Mouse (Mus musculus): ENCODE data around the gene Tmem256. TPM values are rescaled to one million over a fixed set of nuclear protein-coding genes. Genes with fewer than 3 reads are reported as not detected.

The Tmem256 gene
- total RNA-seq, 2 experiments from 2014 or later, result 113 to 114 TPM

DNA sequence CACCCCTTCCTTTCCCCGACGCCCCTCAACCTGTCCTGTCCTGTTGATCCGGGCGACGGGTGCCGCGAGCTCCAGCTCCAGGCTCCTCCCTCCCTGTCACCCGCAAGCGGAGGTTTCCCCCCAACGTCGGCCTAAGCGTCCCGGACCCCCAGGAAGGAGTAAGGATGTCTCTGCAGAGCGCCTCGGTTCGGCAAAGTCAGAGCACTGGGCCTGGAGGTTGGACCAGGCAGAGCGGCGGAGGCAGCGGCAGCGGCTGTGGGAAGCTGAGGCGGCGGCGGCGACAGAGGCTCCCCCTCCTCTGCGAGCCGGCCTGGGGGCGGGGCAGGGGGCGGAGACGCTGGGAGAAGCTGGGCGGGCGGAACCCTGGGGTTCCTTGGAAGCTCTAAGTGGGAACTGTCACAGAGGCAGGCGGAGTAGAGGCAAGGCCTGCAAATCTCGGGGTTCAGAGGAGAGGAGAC, 35.6 kb upstream of the Tmem256 start:
- peak; percentile 80 to 83 for DNase-seq (ENCODE audit: low spot score in 2 of 2)
- Histone ChIP-seq H3K4me3 (peak overlapping the region; percentile 63), H3K27ac (peak overlapping the region; percentile 82)
- no peak for TF ChIP-seq CTCF (conservative IDR thresholded peaks at IDR 0.05)

DNA sequence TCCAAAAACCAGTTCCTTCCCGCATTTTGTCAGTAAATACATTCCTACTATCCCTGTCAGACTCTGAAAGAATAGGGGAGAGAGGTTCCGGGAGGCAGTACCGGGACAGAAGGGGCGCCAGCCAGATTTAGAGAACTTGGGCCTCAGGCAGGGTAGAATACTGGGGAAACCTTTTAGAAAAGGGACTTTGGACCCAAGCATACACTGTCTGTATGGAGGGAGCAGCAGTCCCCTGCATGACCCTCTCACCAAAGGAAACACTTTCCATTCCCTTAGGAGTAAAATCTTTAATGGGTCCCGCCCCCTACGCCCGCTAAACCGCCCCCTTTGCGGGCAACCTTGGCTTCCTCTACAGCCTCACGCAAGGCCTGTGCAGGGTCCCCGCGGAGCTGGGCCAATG, 35.0 kb upstream of the Tmem256 start:
- Histone ChIP-seq H3K4me3 (peak overlapping the region; percentile 63), H3K27ac (peak overlapping the region; percentile 82)
- DNase-seq (ENCODE audit: low spot score in 2 of 2), result no peak
- no peak for TF ChIP-seq CTCF (conservative IDR thresholded peaks at IDR 0.05)

DNA sequence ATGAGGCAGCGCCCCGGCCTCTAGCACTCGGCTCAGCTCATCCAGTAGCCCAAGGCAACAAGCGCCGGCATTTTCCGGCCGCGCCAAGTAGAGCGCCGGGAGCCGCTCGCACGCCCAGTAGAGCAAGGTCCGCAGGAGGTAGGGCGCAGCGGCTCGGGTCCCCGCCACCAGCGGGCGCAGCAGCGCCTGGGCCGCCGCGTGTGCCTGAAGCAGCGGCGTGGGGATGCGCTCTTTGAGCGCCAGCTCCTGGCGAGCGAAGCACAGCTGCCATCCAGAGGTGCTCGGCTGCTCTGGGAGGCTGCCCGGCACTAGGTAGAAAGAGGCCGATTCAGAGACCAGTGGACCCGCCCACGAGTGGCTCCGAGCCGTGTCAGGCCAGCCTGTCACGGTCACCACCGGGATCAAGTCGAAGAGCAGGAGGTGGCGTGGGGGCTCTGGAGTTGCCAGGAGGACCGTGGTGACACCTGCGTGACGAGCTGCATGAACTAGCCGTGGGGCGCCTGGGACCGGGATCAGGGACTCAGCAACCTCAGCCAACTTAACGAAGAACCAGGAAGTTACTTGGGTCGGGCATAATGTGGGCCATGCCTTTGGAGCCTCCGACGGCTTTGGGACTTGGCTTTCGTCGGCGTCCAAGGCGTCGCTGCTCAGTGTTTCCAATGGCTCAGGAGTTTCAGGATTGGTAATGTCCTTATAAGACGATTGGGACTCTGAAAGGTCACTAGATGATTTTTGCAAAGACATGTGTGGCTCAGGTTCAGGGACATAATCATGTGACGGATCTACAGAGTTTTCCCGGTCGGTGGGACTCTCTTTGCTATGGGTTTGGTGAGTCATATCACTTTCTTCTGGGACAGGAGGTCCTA, 34.3 kb upstream of the Tmem256 start:
- peak; percentile 85 for TF ChIP-seq CTCF (conservative IDR thresholded peaks at IDR 0.05)
- peak; percentile 59 to 64 for DNase-seq (ENCODE audit: low spot score in 2 of 2)
- Histone ChIP-seq H3K27ac (peak overlapping the region; percentile 82), H3K4me3 (peak overlapping the region; percentile 63)

DNA sequence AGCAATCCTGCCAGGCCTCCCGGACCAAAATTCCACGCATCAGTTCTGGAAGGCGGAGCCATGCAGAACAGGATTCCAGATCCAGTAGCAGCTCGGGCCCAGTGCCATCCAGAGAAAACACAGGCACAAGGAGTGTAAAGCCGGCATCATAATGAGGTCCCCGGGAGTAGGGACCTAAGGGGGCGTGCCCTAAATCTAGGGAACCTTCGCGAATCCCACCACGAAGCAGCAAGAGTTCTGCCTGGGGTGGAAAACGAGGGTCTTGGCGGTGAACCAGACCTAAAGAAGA, 33.7 kb upstream of the Tmem256 start:
- no peak for DNase-seq (ENCODE audit: low spot score in 2 of 2)
- H3K27ac ChIP-seq, result no peak overlapping the region
- TF ChIP-seq CTCF (conservative IDR thresholded peaks at IDR 0.05), result no peak
- H3K4me3 ChIP-seq, result no peak overlapping the region; the same call in 1 of the 2 replicates

DNA sequence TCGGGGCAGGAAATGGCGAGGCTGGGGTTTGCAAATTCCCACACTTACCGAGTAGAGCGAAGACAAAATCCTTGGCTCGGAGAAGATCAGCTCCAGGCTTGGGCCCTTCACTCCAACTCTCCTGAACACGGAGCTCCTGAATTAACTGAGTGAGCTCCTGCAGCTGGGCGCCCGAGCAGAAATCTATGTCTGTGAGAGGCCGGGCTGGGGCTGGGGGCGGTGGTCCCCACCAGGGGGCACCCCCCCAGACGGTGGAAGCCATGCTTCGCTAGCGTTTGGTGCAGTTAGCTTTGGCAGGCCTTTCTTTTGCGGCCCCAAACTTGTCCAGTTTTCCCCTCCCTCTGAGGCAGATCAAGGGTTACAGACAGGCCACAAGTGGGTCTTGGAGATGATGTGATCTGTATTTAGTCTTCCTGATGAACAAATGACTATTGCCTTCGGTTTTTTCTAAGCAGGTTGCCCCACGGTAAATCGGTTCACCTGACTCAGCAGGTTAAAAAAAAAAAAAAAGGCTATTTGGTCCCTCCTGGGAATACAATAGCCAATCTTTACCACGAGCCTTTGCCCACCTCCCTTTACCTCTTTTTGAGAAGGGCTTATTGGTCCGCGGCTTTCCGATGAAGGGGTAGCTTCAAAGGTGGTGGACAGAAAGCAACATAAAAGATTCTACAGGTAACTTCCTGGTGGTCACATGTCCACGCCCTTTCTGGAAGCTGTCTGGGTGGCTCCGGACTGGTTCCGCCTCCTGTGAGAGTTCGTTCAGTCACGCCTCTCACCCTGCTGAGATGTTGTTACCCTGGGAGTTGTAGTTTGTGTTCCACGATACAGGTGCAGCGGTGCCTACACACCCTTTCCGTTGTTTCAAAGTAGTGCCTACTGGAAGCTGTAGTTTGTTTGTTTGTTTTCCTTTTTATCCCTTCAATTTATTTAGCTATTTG, 33.1 kb upstream of the Tmem256 start, which contains the start of gene Tmem102:
TSS of gene Tmem102 (minus strand) at position 653 of the 938 bp plus-strand sequence.
- TF ChIP-seq CTCF (conservative IDR thresholded peaks at IDR 0.05), result no peak
- Histone ChIP-seq H3K27ac (no peak within 1 kb of the TSS), H3K4me3 (no peak within 1 kb of the TSS; the same call in 1 of the 2 replicates)
- DNase-seq (ENCODE audit: low spot score in 2 of 2), result no peak

DNA sequence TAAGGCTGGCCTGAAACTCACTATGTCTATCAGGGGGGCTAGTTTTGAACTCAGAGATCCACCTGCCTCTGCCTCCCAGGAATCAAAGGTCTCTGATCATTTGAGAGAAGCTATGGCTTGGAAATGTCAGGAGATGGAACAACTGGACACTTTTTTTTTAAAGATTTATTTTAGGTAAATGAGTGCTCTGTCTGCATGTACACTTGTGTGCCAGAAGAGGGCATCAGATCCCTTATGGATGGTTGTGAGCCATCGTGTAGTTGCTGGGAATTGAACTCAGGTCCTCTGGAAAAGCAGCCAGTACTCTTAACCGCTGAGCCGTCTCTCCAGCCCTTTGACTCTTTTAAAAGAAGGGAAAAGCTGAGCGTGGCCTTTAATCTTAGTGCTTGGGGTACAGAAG, 31.9 kb upstream of the Tmem256 start:
- no peak overlapping the region for H3K27ac ChIP-seq
- peak; percentile 38 for TF ChIP-seq CTCF (conservative IDR thresholded peaks at IDR 0.05)
- DNase-seq (ENCODE audit: low spot score in 2 of 2), result no peak
- no peak overlapping the region for H3K4me3 ChIP-seq

DNA sequence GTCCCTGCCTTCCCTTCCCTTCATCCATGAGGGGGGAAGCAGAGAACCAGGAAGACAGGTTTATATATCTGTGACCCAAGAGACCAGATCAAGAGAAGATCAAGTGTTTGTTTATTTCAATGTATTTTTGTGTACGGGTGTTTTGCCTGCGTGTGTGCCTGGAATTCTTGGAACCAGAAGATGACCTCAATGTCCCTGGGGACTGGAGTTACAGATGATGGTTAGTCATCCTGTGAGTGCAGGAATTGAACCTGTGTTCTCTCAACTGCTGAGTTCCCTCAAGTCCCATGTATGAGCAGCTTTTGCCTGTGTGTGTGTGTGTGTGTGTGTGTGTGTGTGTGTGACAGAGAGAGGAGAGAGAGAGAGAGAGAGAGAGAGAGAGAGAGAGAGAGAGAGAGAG, 30.7 kb upstream of the Tmem256 start:
- no peak for DNase-seq (ENCODE audit: low spot score in 2 of 2)
- no peak overlapping the region for H3K27ac ChIP-seq
- no peak overlapping the region for H3K4me3 ChIP-seq
- TF ChIP-seq CTCF (conservative IDR thresholded peaks at IDR 0.05), result no peak

DNA sequence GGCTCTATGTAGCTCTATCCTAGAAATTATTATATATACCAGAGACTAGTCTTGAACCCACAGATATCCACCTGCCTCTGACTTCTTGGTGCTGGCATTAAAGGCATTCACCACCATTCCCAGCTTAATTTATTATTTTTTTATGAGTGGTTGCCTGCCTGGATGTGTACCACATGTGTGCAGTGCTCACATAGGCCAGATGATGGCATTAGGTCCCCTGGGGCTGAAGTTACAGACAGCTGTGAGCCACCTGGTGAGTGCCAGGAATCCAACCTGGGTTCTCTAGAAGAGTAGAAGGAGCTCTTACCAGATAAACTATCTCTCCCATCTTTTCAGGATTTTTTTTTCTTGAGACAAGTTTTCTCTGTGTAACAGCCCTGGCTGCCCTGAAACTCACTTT, 28.0 kb upstream of the Tmem256 start:
- no peak overlapping the region for H3K4me3 ChIP-seq

DNA sequence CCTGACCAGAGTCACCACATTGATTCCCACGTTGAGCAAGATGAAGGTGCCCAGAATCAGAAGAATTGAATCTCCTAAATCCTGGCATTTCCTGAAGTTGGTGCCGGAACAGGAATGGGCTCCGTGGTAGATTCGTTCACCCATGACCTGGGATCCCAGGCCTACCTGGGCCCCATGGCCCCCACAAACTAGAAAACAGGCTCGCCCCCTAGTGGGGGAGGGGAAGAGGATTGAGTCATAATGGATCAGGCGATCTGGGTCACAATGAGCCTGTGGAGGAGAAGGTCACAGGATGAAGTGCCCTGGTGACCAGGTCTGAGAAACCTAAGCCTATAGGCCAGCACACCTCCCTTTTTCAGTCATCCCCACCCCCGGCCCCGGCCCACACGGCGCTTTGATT, 23.2 kb upstream of the Tmem256 start, which contains the start of gene Gm39566:
TSS of gene Gm39566 (minus strand) at position 144 of the 400 bp plus-strand sequence.
- H3K4me3 ChIP-seq, result no peak within 1 kb of the TSS
- no peak within 1 kb of the TSS for H3K27ac ChIP-seq
- TF ChIP-seq CTCF (conservative IDR thresholded peaks at IDR 0.05), result 0 out of 2 replicates have a peak, but pooled peaks have one; percentile 9

More for the DNA sequence above, 28.0 kb upstream of the Tmem256 start:
- no peak overlapping the region for H3K27ac ChIP-seq
- no peak for TF ChIP-seq CTCF (conservative IDR thresholded peaks at IDR 0.05)
- no peak for DNase-seq (ENCODE audit: low spot score in 2 of 2)

DNA sequence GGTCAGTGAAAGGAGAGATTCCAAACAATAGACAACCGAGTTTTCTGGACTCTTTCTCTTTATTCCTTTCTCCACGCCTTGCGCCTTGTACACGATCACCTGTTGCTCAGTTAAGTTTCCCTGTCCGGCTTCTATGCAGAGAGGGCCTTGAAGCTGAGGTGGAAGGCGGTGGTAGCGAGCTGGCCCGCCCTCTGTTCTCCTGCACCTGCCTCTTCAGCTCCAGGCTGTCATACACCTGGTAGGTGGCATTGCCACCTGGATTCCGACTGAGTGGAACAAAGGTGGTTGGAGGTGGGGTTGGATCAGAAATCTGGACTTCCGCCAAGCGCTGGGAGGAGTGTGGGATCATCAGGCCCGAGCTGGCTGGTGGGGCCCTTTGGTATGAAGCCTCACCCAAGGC, 21.8 kb upstream of the Tmem256 start:
- Histone ChIP-seq H3K27ac (no peak overlapping the region), H3K4me3 (no peak overlapping the region)
- TF ChIP-seq CTCF (conservative IDR thresholded peaks at IDR 0.05), result no peak
- DNase-seq (ENCODE audit: low spot score in 2 of 2), result no peak

More for the DNA sequence above, 23.2 kb upstream of the Tmem256 start, which contains the start of gene Gm39566:
- no peak for DNase-seq (ENCODE audit: low spot score in 2 of 2)

DNA sequence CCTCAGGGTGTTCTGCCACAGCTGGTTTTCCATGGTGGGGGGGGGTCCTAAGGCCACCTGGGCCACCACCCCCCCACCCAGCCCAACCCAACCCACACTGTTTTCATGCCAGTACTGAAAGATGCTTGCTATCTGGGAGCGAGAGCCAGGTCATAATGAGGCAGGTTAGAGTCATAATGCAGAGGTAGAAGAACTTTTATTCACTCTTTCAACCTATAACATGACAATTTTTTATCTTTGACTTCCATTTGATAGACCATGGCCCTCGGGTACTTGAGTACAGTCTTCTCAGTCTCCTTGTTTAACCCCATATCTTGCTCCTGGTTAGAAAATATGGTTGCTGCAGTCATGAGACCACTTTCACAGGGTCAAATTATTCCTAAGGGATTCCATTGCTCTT, 19.9 kb upstream of the Tmem256 start, which contains the start of gene Spem2:
TSS of gene Spem2 (minus strand) at position 101 of the 400 bp plus-strand sequence.
- no peak within 1 kb of the TSS for H3K27ac ChIP-seq
- TF ChIP-seq CTCF (conservative IDR thresholded peaks at IDR 0.05), result no peak

DNA sequence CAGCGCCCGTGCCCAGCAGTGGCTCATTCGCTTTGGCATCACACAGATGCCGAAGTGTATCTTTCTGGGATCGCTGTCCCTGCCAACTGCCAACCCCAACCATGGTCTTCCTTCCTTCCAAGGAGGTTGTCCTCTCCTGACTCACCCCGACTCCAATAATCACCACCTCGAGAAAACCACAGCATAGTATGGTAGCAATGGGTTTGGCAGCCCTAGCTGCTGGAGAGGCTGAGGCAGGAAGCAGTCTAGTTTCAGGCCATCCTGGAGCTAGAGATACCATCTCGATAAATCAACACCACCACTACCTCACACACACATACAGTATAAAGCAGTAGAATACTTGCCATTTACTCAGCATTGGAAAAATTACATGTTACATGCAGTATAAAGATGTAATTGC, 19.4 kb upstream of the Tmem256 start:
- Histone ChIP-seq H3K27ac (no peak overlapping the region), H3K4me3 (no peak overlapping the region)
- no peak for TF ChIP-seq CTCF (conservative IDR thresholded peaks at IDR 0.05)
- no peak for DNase-seq (ENCODE audit: low spot score in 2 of 2)

More for the DNA sequence above, 19.9 kb upstream of the Tmem256 start, which contains the start of gene Spem2:
- no peak within 1 kb of the TSS for H3K4me3 ChIP-seq
- DNase-seq (ENCODE audit: low spot score in 2 of 2), result no peak

DNA sequence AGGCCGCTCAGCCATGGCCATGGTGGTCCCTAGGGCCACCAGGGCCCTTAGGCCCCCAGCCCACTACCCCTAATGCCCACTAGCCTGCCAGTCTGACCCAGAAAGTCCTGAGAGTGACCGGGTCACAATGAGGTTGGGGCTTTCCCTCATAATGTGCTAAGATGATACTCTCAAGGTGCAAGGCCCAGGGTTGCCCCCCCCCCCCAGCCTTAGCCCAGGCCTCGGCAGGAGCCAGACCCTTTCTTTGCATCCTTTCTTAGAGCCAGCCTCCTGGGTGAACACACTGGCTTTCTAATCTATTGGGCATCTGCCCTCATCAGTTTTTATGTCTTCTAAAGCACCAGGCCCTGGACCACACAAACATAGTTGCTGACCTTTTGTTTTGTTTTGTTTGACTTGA, 16.2 kb upstream of the Tmem256 start, which contains the start of gene Spem1:
TSS of gene Spem1 (minus strand) at position 101 of the 400 bp plus-strand sequence.
- TF ChIP-seq CTCF (conservative IDR thresholded peaks at IDR 0.05), result no peak
- no peak within 1 kb of the TSS for H3K27ac ChIP-seq
- DNase-seq (ENCODE audit: low spot score in 2 of 2), result no peak
- H3K4me3 ChIP-seq, result no peak within 1 kb of the TSS
